Mouse (Mus musculus): ENCODE data around the gene Olfr1224-ps1.
"Not testable (repeated sequence)": the region's sequence is repeated elsewhere in the genome, so short reads cannot be mapped to it uniquely, and the experiment has no call there.

Gene Olfr1224-ps1

DNA sequence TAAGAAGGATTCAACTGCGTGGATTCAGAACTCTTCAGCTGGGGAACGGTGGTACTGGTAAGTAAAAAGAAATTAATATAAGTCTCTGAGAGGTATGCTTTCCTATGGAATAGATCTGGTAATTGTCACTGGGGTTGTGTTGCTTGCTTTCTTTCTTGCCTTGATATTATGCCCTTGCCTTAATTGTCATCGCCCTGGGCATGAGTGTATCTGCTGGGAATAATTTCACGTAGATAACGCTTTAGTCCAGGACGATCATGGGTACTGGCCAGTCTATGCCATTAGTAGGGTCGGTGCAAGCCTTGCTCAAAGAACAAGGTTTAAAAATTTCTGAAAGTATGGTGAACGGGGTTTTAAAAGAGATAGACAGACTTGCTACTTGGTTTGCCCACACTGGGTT is at the start of gene Olfr1224-ps1:
Gene Olfr1224-ps1, minus strand, starts transcription at position 101 of the 400 bp plus-strand sequence.
- not testable (repeated sequence) for DNase-seq

DNA sequence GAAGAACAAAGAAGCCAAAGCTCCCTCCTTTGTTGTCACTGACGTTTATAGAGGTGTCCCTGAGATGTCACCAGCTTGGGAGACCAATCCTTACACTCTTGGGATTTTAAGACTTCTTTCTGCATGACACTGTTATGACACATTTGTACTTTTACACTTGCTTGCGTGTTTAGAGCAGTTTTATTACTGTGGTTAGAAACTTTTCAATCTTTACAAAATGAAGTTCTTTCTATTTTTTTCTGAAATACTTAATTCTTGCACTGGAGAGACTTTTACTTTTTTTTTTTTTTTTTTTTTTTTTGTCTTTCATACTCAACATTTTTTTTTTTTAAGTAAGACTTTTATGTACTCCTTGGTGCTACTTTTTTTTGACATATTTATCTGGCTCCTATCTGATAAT is 36.1 kb upstream of the Olfr1224-ps1 start, which contains the start of gene Olfr1226:
Gene Olfr1226, minus strand, starts transcription at position 101 of the 400 bp plus-strand sequence.
- DNase-seq, result no peak

DNA sequence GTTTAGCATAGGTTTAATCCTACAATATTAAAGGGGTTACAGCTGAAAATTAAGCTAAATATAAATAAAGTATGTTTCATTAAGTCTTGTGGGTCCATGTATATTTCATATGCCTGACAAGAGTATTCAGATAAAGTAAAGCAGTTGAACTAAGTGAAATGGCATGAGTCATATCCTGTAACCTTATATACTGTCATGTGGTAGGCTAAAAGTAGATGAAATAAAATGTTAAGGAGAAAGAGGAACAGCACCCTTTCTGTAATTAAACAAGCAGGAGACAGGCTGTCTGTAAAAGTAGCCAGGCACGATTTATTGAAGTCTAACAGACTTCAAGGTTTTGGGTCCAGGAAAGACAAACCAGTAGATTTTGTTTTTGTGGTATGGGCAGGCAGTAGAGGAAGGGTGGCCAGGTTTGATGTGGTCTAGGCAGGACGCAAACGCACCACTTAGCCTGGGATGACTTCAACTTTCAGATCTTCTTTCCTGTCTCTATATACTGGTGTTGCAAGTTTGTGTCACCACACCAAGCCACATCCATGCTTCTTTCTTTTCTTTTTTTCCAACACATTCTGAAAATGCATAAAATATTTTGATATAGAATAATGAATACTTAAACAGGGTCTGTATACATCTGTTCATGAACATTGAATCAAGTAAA is 32.6 kb upstream of the Olfr1224-ps1 start:
- DNase-seq, result no peak

DNA sequence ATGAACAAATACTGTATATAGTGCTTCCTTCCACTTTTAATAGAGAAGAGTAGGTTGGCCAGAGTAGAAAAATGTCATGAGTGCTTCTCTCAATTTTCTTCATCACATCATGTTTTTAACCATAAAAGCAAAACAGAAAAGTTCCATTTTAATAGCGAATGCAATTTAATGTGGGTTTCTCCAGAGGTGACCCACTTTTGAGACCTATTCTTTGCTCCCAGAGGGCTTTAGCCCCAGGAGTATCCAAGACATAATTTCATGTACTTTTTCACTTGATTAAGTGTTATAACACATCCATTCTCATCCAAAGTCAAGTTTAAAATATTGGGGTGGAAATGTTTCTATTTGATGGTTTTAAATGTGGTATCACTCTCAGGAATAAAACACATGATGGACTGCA is 10.7 kb upstream of the Olfr1224-ps1 start, which contains the start of gene Olfr1225:
Gene Olfr1225, minus strand, starts transcription at position 101 of the 400 bp plus-strand sequence.
- no peak for DNase-seq

DNA sequence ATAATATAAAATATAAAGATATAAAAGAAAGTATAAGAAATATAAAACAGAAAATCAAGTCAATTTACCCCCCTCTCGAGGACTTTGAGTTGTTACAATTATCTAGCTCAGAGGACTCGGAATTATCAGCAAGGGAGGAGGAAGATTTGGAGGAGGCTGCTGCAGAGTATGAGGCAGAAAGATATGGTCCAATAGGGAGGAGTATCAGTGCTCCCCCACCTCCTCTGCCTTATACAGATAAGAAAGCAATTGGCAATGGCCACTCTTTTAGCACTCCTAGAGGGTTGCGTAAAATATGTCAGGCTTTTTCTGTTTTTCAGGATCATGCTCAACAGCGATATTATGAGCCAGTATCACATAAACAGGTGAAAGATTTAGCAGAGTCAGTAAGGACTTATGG is 820 bp upstream of the Olfr1224-ps1 start:
- not testable (repeated sequence) for DNase-seq

DNA sequence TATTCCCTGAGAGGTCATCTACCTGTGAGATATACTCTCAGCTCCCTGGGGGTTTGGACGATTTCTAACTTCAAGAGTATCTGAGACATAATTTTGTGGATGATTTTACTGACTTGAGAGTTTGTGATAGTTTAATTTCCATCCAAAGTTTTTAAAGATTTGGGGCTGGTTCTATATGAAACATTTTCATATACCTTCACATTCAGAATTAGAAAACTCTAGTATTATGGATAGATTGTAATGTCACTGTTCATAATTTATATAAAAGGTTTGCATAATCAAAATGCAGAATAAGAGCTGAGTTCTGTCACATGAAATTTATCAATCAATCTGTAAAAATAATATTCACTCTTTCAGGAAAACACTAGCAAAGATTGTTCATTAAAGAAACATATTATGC is 12.4 kb downstream of the Olfr1224-ps1 start, which contains the start of gene Olfr1223:
Gene Olfr1223, minus strand, starts transcription at position 101 of the 400 bp plus-strand sequence.
- DNase-seq, result no peak

DNA sequence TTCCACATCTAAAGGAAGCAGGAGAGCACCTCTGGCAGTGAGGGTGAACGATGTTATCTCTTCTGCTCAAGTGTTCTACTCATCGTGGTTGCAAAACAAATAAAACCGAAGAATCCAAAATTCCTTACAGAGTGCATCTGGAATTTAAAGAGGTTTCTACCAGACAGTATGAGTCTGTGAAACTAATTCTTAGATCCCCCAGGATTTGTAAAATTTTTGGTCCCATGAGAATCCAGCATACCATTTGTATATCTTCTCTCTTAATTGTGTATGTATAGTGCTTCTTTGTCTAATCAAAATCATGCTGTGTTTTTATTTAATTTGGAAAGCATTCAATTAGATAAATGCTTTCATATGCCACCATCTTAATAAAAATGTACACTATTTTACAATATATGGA is 30.9 kb downstream of the Olfr1224-ps1 start, which contains the start of gene Olfr1222:
Gene Olfr1222, minus strand, starts transcription at position 101 of the 400 bp plus-strand sequence.
- DNase-seq, result no peak

DNA sequence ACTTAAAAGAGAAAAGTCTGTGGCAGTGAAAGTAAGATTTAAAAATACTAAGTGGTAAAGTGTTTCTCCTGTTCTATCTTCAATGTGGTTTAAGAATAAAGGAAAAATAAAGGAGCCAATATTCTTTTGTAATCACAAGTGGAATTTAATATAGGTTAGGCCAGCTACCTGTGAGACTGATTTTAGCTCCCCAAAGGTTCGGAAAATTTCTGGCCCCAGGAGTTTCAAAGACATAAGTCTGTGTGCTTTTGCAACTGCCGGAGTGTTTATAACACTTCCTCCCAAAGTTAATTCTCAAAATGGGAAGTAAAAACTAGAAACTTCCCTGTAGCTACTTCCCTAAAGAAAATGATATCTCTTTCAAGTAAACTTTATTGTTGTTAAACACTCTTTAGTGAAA is 46.7 kb downstream of the Olfr1224-ps1 start, which contains the start of gene Olfr1221:
Gene Olfr1221, minus strand, starts transcription at position 101 of the 400 bp plus-strand sequence.
- DNase-seq, result no peak

DNA sequence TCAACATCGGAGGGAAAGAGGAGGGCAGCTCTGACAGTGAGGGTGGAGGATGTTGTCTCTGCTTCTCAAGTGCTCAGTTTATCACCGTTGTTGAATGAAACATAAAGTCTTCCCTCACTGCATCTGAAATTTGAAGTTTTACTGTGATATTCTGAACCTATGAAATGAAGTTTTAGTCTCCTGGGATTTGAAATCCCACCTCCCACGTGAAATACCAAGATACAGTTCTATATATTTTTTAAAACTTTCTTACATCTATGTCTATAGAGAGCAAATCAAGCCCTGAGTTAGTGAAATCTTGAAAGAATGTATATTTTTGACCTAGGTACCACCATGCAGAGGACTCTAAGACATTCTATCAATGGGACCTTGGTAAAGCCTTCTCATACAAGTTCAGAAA is 57.2 kb downstream of the Olfr1224-ps1 start, which contains the start of gene Olfr1220:
Gene Olfr1220, minus strand, starts transcription at position 101 of the 400 bp plus-strand sequence.
- DNase-seq, result no peak

DNA sequence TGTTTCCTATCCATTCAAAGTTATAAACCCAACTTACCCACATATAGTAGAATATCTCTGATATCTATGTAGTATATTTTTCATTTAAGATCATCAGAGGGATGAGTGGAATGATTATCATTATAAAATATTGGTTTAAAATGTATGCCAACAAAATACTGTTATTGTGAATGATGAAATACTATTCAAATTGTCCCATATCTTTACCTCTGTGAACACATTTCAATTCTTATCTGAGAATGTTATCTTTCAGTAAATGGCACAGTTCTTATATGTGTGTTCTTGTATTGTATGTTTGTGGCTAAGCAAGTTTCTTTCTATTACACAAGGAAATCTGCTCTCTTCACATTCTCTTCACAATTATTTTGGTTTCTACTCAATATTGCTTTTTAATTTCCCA is 58.2 kb downstream of the Olfr1224-ps1 start:
- DNase-seq, result no peak
